Mouse (Mus musculus) heart, postnatal 10 days (tissue): Measurements from ENCODE around the gene Teddm1b. TPM values are rescaled to one million over a fixed set of nuclear protein-coding genes. Genes with fewer than 3 reads are reported as not detected.

ENCODE experiments used
- DNase-seq, 2 experiments: peaks; one replicate each; pipeline ENCODE4 v3.0.0; 2021
- intact Hi-C: fragments of 180-260 bp; cut with DNase I; formaldehyde crosslinking; loops from one replicate; pipeline ENCODE4 v1.15.1; 2025
- total RNA-seq, 2 experiments: library from RNA; stranded (reverse); gene quantifications; 2 replicates each; pipeline ENCODE4 v1.2.3; 2021

The Teddm1b gene
- total RNA-seq, 2 experiments from 2014 or later, result not detected

- peak in 1 of 2 experiments; percentile 61 for DNase-seq
- intact Hi-C loops, result loop anchor here (2.0 kb wide), 1 partner anchor 18 kb away; no protein-coding TSS in a partner anchor
Observed at GRCm38 (mm10) chr1:153900381-153900780, 26.2 kb downstream of the Teddm1b start.

GRCm38 (mm10) chr1:153900860-153901730 is 26.9 kb downstream of the Teddm1b start:
- peak; percentile 53 to 54 for DNase-seq
- intact Hi-C loops, result loop anchor here (2.0 kb wide), 1 partner anchor 18 kb away; no protein-coding TSS in a partner anchor

GRCm38 (mm10) chr1:153903006-153903405 is 28.9 kb downstream of the Teddm1b start:
- DNase-seq, result no peak
- intact Hi-C loops, result no loop called here

GRCm38 (mm10) chr1:153904236-153904635 is 30.1 kb downstream of the Teddm1b start:
- intact Hi-C loops, result no loop called here
- DNase-seq, result no peak

- DNase-seq, result no peak
- intact Hi-C loops, result no loop called here
Observed at GRCm38 (mm10) chr1:153905884-153906283, 31.7 kb downstream of the Teddm1b start.

- DNase-seq, result no peak
- intact Hi-C loops, result no loop called here
Observed at GRCm38 (mm10) chr1:153908208-153908607, 34.1 kb downstream of the Teddm1b start.

GRCm38 (mm10) chr1:153908741-153909140 is 34.6 kb downstream of the Teddm1b start:
- intact Hi-C loops, result no loop called here
- no peak for DNase-seq

GRCm38 (mm10) chr1:153909213-153909962 is 35.2 kb downstream of the Teddm1b start:
- DNase-seq, result no peak

GRCm38 (mm10) chr1:153909963-153910291 is 35.8 kb downstream of the Teddm1b start:
- intact Hi-C loops, result no loop called here

More at GRCm38 (mm10) chr1:153909213-153909962, 35.2 kb downstream of the Teddm1b start:
- intact Hi-C loops, result no loop called here

GRCm38 (mm10) chr1:153910423-153910822 is 36.3 kb downstream of the Teddm1b start:
- intact Hi-C loops, result no loop called here
- no peak for DNase-seq

More at GRCm38 (mm10) chr1:153909963-153910291, 35.8 kb downstream of the Teddm1b start:
- no peak for DNase-seq

GRCm38 (mm10) chr1:153911276-153911795 is 37.2 kb downstream of the Teddm1b start:
- no peak for DNase-seq
- intact Hi-C loops, result no loop called here

- intact Hi-C loops, result no loop called here
- no peak for DNase-seq
Observed at GRCm38 (mm10) chr1:153913869-153914268, 39.7 kb downstream of the Teddm1b start.

- DNase-seq, result peak; percentile 53 to 56
- intact Hi-C loops, result loop anchor here (2.0 kb wide), 2 partner anchors 18 to 114 kb away; partner anchors contain the start of gene Teddm2
Observed at GRCm38 (mm10) chr1:153918521-153919206, 44.5 kb downstream of the Teddm1b start.

- no peak for DNase-seq
- intact Hi-C loops, result no loop called here
Observed at GRCm38 (mm10) chr1:153921642-153922041, 47.5 kb downstream of the Teddm1b start.

- DNase-seq, result peak; percentile 80 to 88
- intact Hi-C loops, result no loop called here
Observed at GRCm38 (mm10) chr1:153922571-153923021, 48.5 kb downstream of the Teddm1b start.

GRCm38 (mm10) chr1:153924395-153925385 is 50.5 kb downstream of the Teddm1b start:
- DNase-seq, result no peak
- intact Hi-C loops, result no loop called here
